Mouse (Mus musculus): Measurements from ENCODE around the gene H2al1h. TPM values are rescaled to one million over a fixed set of nuclear protein-coding genes. Genes with fewer than 3 reads are reported as not detected.
"Not testable (repeated sequence)": the region's sequence is repeated elsewhere in the genome, so short reads cannot be mapped to it uniquely, and the experiment has no call there.

H2al1h gene
- polyA plus RNA-seq (2015; fragmentation: Nextera tagmentation; extraction: Ambion mirVana): not detected in 2 replicates

- ATAC-seq (replicated peaks; ENCODE audit: low FRiP score); H3K27me3 ChIP-seq; H3K27ac ChIP-seq; H3K9me3 ChIP-seq (replicated peaks); H3K4me1 ChIP-seq; H3K36me3 ChIP-seq; H3K4me3 ChIP-seq (replicated peaks); H3K9ac ChIP-seq; H3K4me2 ChIP-seq: not testable (repeated sequence)
- WGBS: no CpG with 5 or more reads among the region's 6 CpGs
Observed at GRCm38 (mm10) chrX:11321192-11321591, at the start of gene H2al1h. Gene H2al1h, plus strand, starts transcription at chrX:11321492.

DNA sequence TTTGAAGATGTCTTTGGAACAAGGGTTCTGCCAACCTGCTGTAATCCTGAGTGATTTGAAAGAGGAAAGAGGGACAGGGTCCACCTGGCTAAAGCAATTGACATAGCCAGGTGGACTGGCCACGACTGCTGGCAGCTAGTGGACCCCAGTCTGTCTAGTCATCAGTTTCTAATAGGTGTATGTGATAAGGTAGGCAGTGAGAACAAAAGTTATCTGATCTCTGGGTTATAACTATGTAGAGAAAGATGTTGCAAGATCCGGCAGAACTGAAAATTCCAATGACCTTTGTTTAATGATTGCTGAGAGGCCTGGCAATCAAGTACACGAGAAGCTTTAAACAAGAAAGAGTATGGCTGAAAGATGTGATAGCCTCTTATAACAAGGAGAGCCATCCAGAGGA, 48.1 kb upstream of the H2al1h start:
- Histone ChIP-seq H3K9ac (no peak overlapping the region), H3K27me3 (peaks cover 44% of the 10 kb centered on the region), H3K4me3 (replicated peaks) (no peak overlapping the region), H3K9me3 (replicated peaks) (no peaks in the 10 kb centered on the region), H3K27ac (no peak overlapping the region), H3K4me2 (no peak overlapping the region), H3K36me3 (no peaks in the 10 kb centered on the region), H3K4me1 (no peaks in the 10 kb centered on the region)
- ATAC-seq (replicated peaks; ENCODE audit: low FRiP score): no peak
- 73% methylated on average over 3 of the region's 3 CpGs for WGBS

DNA sequence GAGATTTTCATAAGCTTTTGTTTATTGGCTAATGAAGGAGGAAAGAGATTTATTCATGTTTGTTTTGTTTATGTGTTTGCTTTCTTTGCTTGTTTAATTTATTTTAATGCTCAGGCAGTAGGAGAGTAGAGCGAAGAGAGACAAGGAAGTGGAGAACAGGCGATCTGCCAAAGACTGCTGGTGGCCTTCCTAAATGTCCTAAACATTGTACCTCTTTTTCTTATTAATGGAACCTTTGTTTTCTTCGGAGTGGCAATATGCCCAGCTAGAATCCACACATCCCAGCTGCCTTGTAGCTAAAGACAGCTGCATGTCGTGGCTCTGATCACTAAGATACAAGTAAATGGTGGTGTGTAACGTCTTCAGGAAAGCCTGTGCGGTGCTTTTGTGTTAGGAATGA, 44.2 kb upstream of the H2al1h start:
- H3K9ac ChIP-seq: no peak overlapping the region
- H3K4me3 ChIP-seq (replicated peaks): no peak overlapping the region
- 73% methylated on average over 6 of the region's 6 CpGs for WGBS
- ATAC-seq (replicated peaks; ENCODE audit: low FRiP score): no peak
- no peak overlapping the region for H3K27ac ChIP-seq
- no peaks in the 10 kb centered on the region for H3K9me3 ChIP-seq (replicated peaks)
- peaks cover 30% of the 10 kb centered on the region; the same call in 1 of the 2 replicates for H3K27me3 ChIP-seq
- no peak overlapping the region for H3K4me2 ChIP-seq
- no peaks in the 10 kb centered on the region for H3K36me3 ChIP-seq
- no peaks in the 10 kb centered on the region for H3K4me1 ChIP-seq

- Histone ChIP-seq H3K9me3 (replicated peaks) (no peaks in the 10 kb centered on the region), H3K9ac (no peak overlapping the region), H3K4me1 (no peaks in the 10 kb centered on the region), H3K27me3 (peaks cover 17% of the 10 kb centered on the region; the same call in 1 of the 2 replicates), H3K4me3 (replicated peaks) (no peak overlapping the region), H3K36me3 (no peaks in the 10 kb centered on the region), H3K4me2 (no peak overlapping the region), H3K27ac (no peak overlapping the region)
- WGBS: 79% methylated on average over 2 of the region's 2 CpGs
- no peak for ATAC-seq (replicated peaks; ENCODE audit: low FRiP score)
Observed at GRCm38 (mm10) chrX:11280741-11281140, 40.6 kb upstream of the H2al1h start.

DNA sequence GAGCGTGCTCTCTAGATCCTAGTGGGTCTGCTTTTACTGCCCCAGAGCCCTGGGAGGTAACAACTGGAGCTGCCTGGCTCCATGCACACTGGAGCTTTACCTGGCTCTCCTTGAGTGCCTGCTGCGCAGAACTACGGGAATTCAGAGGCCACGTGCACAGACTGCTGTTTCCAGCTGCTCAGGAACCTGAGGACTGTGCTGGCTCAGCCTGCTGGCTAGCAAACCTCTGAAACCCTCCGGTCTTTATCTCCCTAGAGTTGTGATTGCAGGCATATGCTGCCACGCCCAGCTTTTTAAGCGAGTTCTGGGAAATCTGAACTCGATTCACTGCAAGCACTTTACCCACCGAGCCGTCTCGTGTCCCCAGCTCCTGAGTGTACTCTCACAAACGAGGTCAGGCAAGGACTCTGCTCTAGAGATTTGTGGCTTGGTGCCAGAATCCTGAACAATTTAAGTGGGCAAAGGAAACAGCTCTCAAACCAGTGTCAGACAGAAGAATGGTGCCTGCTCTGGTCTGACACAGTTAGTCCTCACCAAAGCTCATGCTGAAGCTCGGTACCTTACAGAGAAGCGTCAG, 32.9 kb upstream of the H2al1h start:
- Histone ChIP-seq H3K9me3 (replicated peaks) (no peaks in the 10 kb centered on the region), H3K4me2 (no peak overlapping the region), H3K4me3 (replicated peaks) (no peak overlapping the region), H3K9ac (no peak overlapping the region), H3K36me3 (no peaks in the 10 kb centered on the region), H3K4me1 (no peaks in the 10 kb centered on the region), H3K27ac (no peak overlapping the region), H3K27me3 (peaks cover 37% of the 10 kb centered on the region)
- WGBS: 70% methylated on average over 14 of the region's 14 CpGs
- no peak for ATAC-seq (replicated peaks; ENCODE audit: low FRiP score)

DNA sequence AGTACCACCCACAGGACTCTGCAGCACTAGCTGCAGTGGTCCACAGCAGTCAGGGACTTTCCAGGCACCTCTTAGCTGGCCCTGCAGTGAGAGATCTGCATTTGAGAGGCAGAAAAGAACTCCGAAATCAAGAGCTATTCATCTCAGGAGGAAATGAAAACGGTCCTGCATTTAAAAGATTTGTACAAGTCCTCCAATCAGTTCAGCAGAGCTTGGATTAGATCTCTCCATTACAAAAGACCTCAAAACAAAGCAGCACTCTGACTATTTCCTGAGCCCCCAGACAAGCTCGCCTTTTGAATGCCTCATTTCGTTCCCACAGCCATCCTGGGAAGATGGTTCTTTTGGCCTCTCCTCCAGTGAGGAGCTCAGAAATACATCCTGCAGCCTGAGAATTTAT, 32.0 kb upstream of the H2al1h start:
- H3K27me3 ChIP-seq: peaks cover 41% of the 10 kb centered on the region
- H3K4me3 ChIP-seq (replicated peaks): no peak overlapping the region
- H3K9me3 ChIP-seq (replicated peaks): no peaks in the 10 kb centered on the region
- 73% methylated on average over 4 of the region's 4 CpGs for WGBS
- no peaks in the 10 kb centered on the region for H3K36me3 ChIP-seq
- no peaks in the 10 kb centered on the region for H3K4me1 ChIP-seq
- H3K27ac ChIP-seq: no peak overlapping the region
- no peak for ATAC-seq (replicated peaks; ENCODE audit: low FRiP score)
- H3K4me2 ChIP-seq: no peak overlapping the region
- H3K9ac ChIP-seq: no peak overlapping the region

DNA sequence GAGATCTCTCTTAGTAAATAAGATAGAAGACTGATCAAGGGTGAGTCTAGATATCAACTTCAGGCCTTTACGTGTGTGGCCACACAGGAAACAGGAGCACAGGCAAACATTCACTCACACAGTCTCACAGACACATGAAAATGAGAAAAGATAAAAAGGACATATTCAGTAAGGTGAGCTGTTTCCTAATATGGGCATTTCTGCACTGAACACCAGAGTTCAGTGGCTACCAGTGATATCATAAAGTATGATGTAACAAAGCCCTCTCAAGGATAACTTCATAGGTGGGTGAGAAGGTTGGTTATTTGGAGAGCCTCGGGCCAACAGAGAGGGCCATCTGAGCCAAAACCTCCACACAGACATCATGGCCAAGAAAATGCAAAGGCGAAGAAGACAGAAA, 22.3 kb upstream of the H2al1h start, which contains the start of gene H2al1a:
Gene H2al1a (plus strand): TSS at position 301 of the 400 bp plus-strand sequence.
- H3K36me3 ChIP-seq; H3K4me1 ChIP-seq; ATAC-seq (replicated peaks; ENCODE audit: low FRiP score); H3K9me3 ChIP-seq (replicated peaks); H3K4me3 ChIP-seq (replicated peaks); H3K9ac ChIP-seq; H3K27ac ChIP-seq; H3K4me2 ChIP-seq: not testable (repeated sequence)
- WGBS: no CpG with 5 or more reads among the region's 3 CpGs
- H3K27me3 ChIP-seq: peaks cover 12% of the 10 kb centered on the region; the same call in 1 of the 2 replicates

GRCm38 (mm10) chrX:11302132-11302531, 19.2 kb upstream of the H2al1h start, which contains the start of gene H2al1b:
Gene H2al1b, plus strand, starts transcription at chrX:11302432.
- ATAC-seq (replicated peaks; ENCODE audit: low FRiP score); H3K9ac ChIP-seq; H3K4me2 ChIP-seq; H3K9me3 ChIP-seq (replicated peaks); H3K4me3 ChIP-seq (replicated peaks); H3K27me3 ChIP-seq; H3K36me3 ChIP-seq; H3K4me1 ChIP-seq; H3K27ac ChIP-seq: not testable (repeated sequence)
- 92% methylated on average over 1 of the region's 3 CpGs for WGBS

DNA sequence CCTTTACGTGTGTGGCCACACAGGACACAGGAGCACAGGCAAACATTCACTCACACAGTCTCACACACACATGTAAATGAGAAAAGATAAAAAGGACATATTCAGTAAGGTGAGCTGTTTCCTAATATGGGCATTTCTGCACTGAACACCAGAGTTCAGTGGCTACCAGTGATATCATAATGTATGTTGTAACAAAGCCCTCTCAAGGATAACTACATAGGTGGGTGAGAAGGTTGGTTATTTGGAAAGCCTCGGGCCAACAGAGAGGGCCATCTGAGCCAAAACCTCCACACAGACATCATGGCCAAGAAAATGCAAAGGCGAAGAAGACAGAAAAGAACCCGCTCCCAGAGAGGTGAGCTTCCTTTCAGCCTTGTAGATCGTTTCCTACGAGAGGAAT, 15.9 kb upstream of the H2al1h start, which contains the start of gene H2al1c:
Gene H2al1c (plus strand): TSS at position 301 of the 400 bp plus-strand sequence.
- not testable (repeated sequence) for H3K9ac ChIP-seq; H3K36me3 ChIP-seq; ATAC-seq (replicated peaks; ENCODE audit: low FRiP score); H3K27ac ChIP-seq; H3K4me2 ChIP-seq; H3K4me3 ChIP-seq (replicated peaks); H3K4me1 ChIP-seq; H3K27me3 ChIP-seq; H3K9me3 ChIP-seq (replicated peaks)
- WGBS: 86% methylated on average over 1 of the region's 6 CpGs

DNA sequence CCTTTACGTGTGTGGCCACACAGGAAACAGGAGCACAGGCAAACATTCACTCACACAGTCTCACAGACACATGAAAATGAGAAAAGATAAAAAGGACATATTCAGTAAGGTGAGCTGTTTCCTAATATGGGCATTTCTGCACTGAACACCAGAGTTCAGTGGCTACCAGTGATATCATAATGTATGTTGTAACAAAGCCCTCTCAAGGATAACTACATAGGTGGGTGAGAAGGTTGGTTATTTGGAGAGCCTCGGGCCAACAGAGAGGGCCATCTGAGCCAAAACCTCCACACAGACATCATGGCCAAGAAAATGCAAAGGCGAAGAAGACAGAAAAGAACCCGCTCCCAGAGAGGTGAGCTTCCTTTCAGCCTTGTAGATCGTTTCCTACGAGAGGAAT, 12.8 kb upstream of the H2al1h start, which contains the start of gene H2al1d:
Gene H2al1d (plus strand): TSS at position 301 of the 400 bp plus-strand sequence.
- not testable (repeated sequence) for H3K27ac ChIP-seq; H3K4me2 ChIP-seq; H3K9ac ChIP-seq; H3K9me3 ChIP-seq (replicated peaks); H3K4me1 ChIP-seq; H3K4me3 ChIP-seq (replicated peaks); H3K36me3 ChIP-seq; H3K27me3 ChIP-seq; ATAC-seq (replicated peaks; ENCODE audit: low FRiP score)
- no CpG with 5 or more reads among the region's 6 CpGs for WGBS

GRCm38 (mm10) chrX:11311634-11312033, 9.7 kb upstream of the H2al1h start, which contains the start of gene H2al1e:
Gene H2al1e, plus strand, starts transcription at chrX:11311934.
- not testable (repeated sequence) for H3K9ac ChIP-seq; H3K27me3 ChIP-seq; ATAC-seq (replicated peaks; ENCODE audit: low FRiP score); H3K27ac ChIP-seq; H3K4me1 ChIP-seq; H3K4me2 ChIP-seq; H3K9me3 ChIP-seq (replicated peaks); H3K4me3 ChIP-seq (replicated peaks); H3K36me3 ChIP-seq
- WGBS: no CpG with 5 or more reads among the region's 3 CpGs

- not testable (repeated sequence) for H3K27me3 ChIP-seq; H3K4me1 ChIP-seq; H3K4me3 ChIP-seq (replicated peaks); H3K9me3 ChIP-seq (replicated peaks); H3K27ac ChIP-seq; H3K4me2 ChIP-seq; ATAC-seq (replicated peaks; ENCODE audit: low FRiP score); H3K9ac ChIP-seq; H3K36me3 ChIP-seq
- WGBS: no CpG with 5 or more reads among the region's 6 CpGs
Observed at GRCm38 (mm10) chrX:11314858-11315257, 6.4 kb upstream of the H2al1h start, which contains the start of gene H2al1f. Gene H2al1f, plus strand, starts transcription at chrX:11315158.

DNA sequence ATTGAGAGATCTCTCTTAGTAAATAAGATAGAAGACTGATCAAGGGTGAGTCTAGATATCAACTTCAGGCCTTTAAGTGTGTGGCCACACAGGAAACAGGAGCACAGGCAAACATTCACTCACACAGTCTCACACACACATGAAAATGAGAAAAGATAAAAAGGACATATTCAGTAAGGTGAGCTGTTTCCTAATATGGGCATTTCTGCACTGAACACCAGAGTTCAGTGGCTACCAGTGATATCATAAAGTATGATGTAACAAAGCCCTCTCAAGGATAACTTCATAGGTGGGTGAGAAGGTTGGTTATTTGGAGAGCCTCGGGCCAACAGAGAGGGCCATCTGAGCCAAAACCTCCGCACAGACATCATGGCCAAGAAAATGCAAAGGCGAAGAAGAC, 3.3 kb upstream of the H2al1h start, which contains the start of gene H2al1g:
Gene H2al1g (plus strand): TSS at position 301 of the 400 bp plus-strand sequence.
- H3K4me1 ChIP-seq; H3K9ac ChIP-seq; H3K27ac ChIP-seq; H3K4me3 ChIP-seq (replicated peaks); H3K9me3 ChIP-seq (replicated peaks); H3K36me3 ChIP-seq; ATAC-seq (replicated peaks; ENCODE audit: low FRiP score); H3K4me2 ChIP-seq; H3K27me3 ChIP-seq: not testable (repeated sequence)
- WGBS: no CpG with 5 or more reads among the region's 3 CpGs
